Mouse (Mus musculus): Measurements from ENCODE around the gene Galnt18. TPM values are rescaled to one million over a fixed set of nuclear protein-coding genes. Genes with fewer than 3 reads are reported as not detected.

Gene Galnt18
- polyA plus RNA-seq, 1 experiment = 27.9 TPM

- TF ChIP-seq POLR2A (IDR thresholded peaks at IDR 0.05; ENCODE audit: extremely low read depth, insufficient read depth, low read length) (no peak), CTCF (IDR thresholded peaks at IDR 0.05; ENCODE audit: extremely low read depth, insufficient read depth, low read length) (no peak)
- H3K4me3 ChIP-seq (ENCODE audit: insufficient read depth, low read length) = no peak overlapping the region
- H3K27ac ChIP-seq (ENCODE audit: insufficient read depth, low read length) = peak overlapping the region; percentile 93
These were observed 58.5 kb downstream of the Galnt18 start for GRCm38 (mm10) chr7:111721308-111721698.

GRCm38 (mm10) chr7:111720511-111721307 is 59.1 kb downstream of the Galnt18 start:
- no peak for TF ChIP-seq CTCF (IDR thresholded peaks at IDR 0.05; ENCODE audit: extremely low read depth, insufficient read depth, low read length)
- no peak overlapping the region for H3K4me3 ChIP-seq (ENCODE audit: insufficient read depth, low read length)
- H3K4me1 ChIP-seq (ENCODE audit: control insufficient read depth, insufficient read depth, low read length) = peaks cover 20% of the 10 kb centered on the region
- peak overlapping the region; percentile 93 for H3K27ac ChIP-seq (ENCODE audit: insufficient read depth, low read length)

More at GRCm38 (mm10) chr7:111721308-111721698, 58.5 kb downstream of the Galnt18 start:
- H3K4me1 ChIP-seq (ENCODE audit: control insufficient read depth, insufficient read depth, low read length) = peaks cover 16% of the 10 kb centered on the region; the same call in 1 of the 2 replicates

GRCm38 (mm10) chr7:111718900-111719299 is 60.9 kb downstream of the Galnt18 start:
- no peak overlapping the region for H3K27ac ChIP-seq (ENCODE audit: insufficient read depth, low read length)
- peaks cover 21% of the 10 kb centered on the region for H3K4me1 ChIP-seq (ENCODE audit: control insufficient read depth, insufficient read depth, low read length)
- H3K4me3 ChIP-seq (ENCODE audit: insufficient read depth, low read length) = no peak overlapping the region
- TF ChIP-seq CTCF (IDR thresholded peaks at IDR 0.05; ENCODE audit: extremely low read depth, insufficient read depth, low read length) (no peak), POLR2A (IDR thresholded peaks at IDR 0.05; ENCODE audit: extremely low read depth, insufficient read depth, low read length) (no peak)

- Histone ChIP-seq H3K27ac (ENCODE audit: insufficient read depth, low read length) (no peak overlapping the region), H3K4me3 (ENCODE audit: insufficient read depth, low read length) (no peak overlapping the region), H3K4me1 (ENCODE audit: control insufficient read depth, insufficient read depth, low read length) (peaks cover 17% of the 10 kb centered on the region)
- no peak for TF ChIP-seq CTCF (IDR thresholded peaks at IDR 0.05; ENCODE audit: extremely low read depth, insufficient read depth, low read length)
- TF ChIP-seq POLR2A (IDR thresholded peaks at IDR 0.05; ENCODE audit: extremely low read depth, insufficient read depth, low read length) = no peak
These were observed 65.0 kb downstream of the Galnt18 start for GRCm38 (mm10) chr7:111714639-111715360.

- H3K27ac ChIP-seq (ENCODE audit: insufficient read depth, low read length) = peak overlapping the region; percentile 35; the same call in 1 of the 2 replicates
- no peak overlapping the region for H3K4me3 ChIP-seq (ENCODE audit: insufficient read depth, low read length)
- peaks cover 19% of the 10 kb centered on the region for H3K4me1 ChIP-seq (ENCODE audit: control insufficient read depth, insufficient read depth, low read length)
- TF ChIP-seq CTCF (IDR thresholded peaks at IDR 0.05; ENCODE audit: extremely low read depth, insufficient read depth, low read length) (no peak), POLR2A (IDR thresholded peaks at IDR 0.05; ENCODE audit: extremely low read depth, insufficient read depth, low read length) (no peak)
These were observed 65.8 kb downstream of the Galnt18 start for GRCm38 (mm10) chr7:111713828-111714600.

- Histone ChIP-seq H3K4me1 (ENCODE audit: control insufficient read depth, insufficient read depth, low read length) (peaks cover 19% of the 10 kb centered on the region), H3K4me3 (ENCODE audit: insufficient read depth, low read length) (no peak overlapping the region), H3K27ac (ENCODE audit: insufficient read depth, low read length) (no peak overlapping the region)
- TF ChIP-seq CTCF (IDR thresholded peaks at IDR 0.05; ENCODE audit: extremely low read depth, insufficient read depth, low read length) = no peak
- no peak for TF ChIP-seq POLR2A (IDR thresholded peaks at IDR 0.05; ENCODE audit: extremely low read depth, insufficient read depth, low read length)
These were observed 67.0 kb downstream of the Galnt18 start for GRCm38 (mm10) chr7:111712797-111713196.

GRCm38 (mm10) chr7:111711045-111711808 is 68.5 kb downstream of the Galnt18 start:
- TF ChIP-seq POLR2A (IDR thresholded peaks at IDR 0.05; ENCODE audit: extremely low read depth, insufficient read depth, low read length) = no peak
- H3K27ac ChIP-seq (ENCODE audit: insufficient read depth, low read length) = no peak overlapping the region
- H3K4me1 ChIP-seq (ENCODE audit: control insufficient read depth, insufficient read depth, low read length) = peaks cover 18% of the 10 kb centered on the region
- H3K4me3 ChIP-seq (ENCODE audit: insufficient read depth, low read length) = no peak overlapping the region

GRCm38 (mm10) chr7:111710311-111710710 is 69.5 kb downstream of the Galnt18 start:
- peak; percentile 20; the same call in 1 of the 2 replicates for TF ChIP-seq CTCF (IDR thresholded peaks at IDR 0.05; ENCODE audit: extremely low read depth, insufficient read depth, low read length)
- no peak for TF ChIP-seq POLR2A (IDR thresholded peaks at IDR 0.05; ENCODE audit: extremely low read depth, insufficient read depth, low read length)
- Histone ChIP-seq H3K4me1 (ENCODE audit: control insufficient read depth, insufficient read depth, low read length) (peaks cover 15% of the 10 kb centered on the region), H3K27ac (ENCODE audit: insufficient read depth, low read length) (no peak overlapping the region)

GRCm38 (mm10) chr7:111708563-111708962 is 71.2 kb downstream of the Galnt18 start:
- H3K4me3 ChIP-seq (ENCODE audit: insufficient read depth, low read length) = no peak overlapping the region
- H3K4me1 ChIP-seq (ENCODE audit: control insufficient read depth, insufficient read depth, low read length) = peaks cover 11% of the 10 kb centered on the region
- H3K27ac ChIP-seq (ENCODE audit: insufficient read depth, low read length) = no peak overlapping the region
- TF ChIP-seq CTCF (IDR thresholded peaks at IDR 0.05; ENCODE audit: extremely low read depth, insufficient read depth, low read length) = no peak
- TF ChIP-seq POLR2A (IDR thresholded peaks at IDR 0.05; ENCODE audit: extremely low read depth, insufficient read depth, low read length) = no peak

More at GRCm38 (mm10) chr7:111710311-111710710, 69.5 kb downstream of the Galnt18 start:
- no peak overlapping the region for H3K4me3 ChIP-seq (ENCODE audit: insufficient read depth, low read length)

Data from cortical plate, adult 2 months (tissue).